Mouse (Mus musculus) cerebral cortex, adult 2 months (tissue): ENCODE results near the gene Slfn8.

Experiments
- WGBS: fragments of 180-500 bp; shearing (Covaris S2); methylation state at CpG from one replicate; pipeline ENCODE4 v1.1.7; 2018; 5-methylcytosine and 5-hydroxymethylcytosine counted together

The Slfn8 gene

GRCm38 (mm10) chr11:82990612-82991385, 29.8 kb downstream of the Slfn8 start:
- 14% methylated on average over 19 of the region's 19 CpGs for WGBS

DNA sequence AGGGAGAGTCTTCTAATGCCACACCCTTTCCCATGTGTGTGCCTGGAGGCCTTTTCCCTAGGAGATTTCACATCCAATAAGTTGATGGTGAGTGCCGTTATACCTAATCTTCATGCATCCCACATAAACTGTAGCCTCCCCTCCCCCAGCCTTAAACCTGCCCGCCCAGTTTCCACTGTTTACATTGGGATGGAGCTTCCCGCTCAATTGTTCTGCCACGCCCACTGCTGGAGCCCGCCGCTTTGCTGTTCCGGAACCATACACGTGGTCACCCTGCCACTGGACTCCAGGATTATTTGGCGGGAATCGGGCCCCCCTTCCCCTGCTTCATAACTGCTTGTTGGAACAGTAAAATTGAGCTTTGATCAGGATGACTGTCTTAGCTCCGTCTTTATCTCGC, 31.3 kb downstream of the Slfn8 start:
- 54% methylated on average over 12 of the region's 12 CpGs for WGBS

- WGBS: 56% methylated on average over 6 of the region's 6 CpGs
Observed at GRCm38 (mm10) chr11:82987621-82988020, 33.0 kb downstream of the Slfn8 start.

- 89% methylated on average over 17 of the region's 17 CpGs for WGBS
Observed at GRCm38 (mm10) chr11:82983193-82983592, 37.4 kb downstream of the Slfn8 start.

DNA sequence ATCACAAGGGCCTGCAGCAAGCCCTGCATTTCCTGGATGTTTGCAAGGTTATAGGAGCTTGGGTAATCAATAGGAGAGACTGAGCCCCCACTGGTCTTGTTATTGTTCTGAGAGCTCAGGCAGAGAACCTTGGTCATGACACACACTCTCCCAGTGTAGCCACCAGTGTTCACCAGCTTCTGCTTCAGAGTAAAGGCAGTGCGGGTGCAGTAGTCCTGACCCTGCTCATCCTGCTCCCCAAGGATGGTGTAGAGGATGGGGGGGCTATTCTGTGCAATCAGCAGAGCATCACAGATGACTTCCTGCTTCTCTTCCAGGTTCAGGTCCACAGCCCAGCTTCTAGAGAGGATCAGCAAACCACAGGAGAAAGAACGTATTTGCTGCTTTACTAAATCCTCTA, 38.2 kb downstream of the Slfn8 start:
- WGBS: 96% methylated on average over 2 of the region's 2 CpGs

DNA sequence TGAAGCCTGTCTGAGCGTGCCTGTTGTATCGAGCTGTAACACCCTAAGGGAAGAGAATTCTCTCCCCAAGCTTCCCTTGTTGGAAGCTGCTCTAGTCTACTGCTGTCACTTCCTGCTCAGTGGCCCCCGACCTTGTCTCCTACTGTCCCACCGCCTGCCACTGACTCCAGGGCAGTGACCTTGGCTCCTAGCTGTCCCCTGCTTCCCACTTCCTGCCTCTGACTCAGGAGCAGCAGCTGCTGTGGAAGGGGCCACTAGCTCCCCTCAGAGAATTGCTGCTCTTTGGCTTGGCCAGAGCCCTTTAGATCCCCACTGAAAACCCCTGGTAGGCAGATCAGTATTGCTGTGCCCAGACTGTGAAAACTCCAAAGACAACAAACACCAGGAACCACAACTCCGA, 46.7 kb downstream of the Slfn8 start:
- WGBS: 70% methylated on average over 5 of the region's 5 CpGs

GRCm38 (mm10) chr11:82971590-82971974, 49.0 kb downstream of the Slfn8 start:
- WGBS: 55% methylated on average over 11 of the region's 11 CpGs

DNA sequence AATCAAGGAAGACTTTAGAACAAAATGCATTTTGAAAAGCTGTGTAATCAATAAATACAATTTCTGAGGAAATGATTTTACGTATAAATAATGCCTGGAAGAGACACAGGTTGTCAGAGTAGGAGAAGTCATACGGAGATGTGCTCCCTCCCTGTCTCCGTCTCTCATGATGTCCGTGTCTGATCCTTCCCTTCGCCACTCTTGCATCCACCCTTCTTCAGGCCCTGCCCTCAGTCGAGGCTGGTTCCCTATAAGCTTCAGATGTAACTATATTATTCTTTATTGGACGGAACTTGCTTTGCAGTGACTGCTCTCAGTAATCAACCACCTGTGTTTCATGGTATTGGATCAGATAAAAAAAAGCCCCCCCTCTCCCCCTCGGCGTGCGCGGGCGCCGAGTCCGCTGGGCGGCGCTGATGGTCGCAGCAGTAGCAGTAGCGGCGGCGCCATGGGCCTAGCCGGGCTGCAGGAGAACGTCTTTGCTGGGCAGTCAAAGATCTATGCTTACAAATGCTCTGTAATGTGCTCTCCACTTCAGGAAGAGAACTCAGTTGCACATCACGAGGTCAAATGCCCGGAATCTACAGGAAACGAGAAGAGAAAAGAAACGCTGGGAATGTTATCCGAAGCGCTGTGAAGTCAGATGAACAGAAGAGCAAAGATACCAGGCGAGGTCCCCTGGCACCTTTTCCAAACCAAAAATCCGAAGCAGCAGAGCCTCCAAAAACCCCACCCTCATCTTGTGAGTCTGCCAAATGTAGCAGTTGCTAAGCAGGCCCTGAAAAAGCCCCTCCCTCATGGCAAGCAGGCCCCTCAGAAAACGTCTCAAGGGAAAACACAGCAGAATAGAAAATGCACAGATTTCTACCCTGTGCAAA, 49.7 kb downstream of the Slfn8 start:
- 14% methylated on average over 31 of the region's 31 CpGs for WGBS

GRCm38 (mm10) chr11:82962215-82962614, 58.4 kb downstream of the Slfn8 start:
- WGBS: 87% methylated on average over 8 of the region's 8 CpGs

DNA sequence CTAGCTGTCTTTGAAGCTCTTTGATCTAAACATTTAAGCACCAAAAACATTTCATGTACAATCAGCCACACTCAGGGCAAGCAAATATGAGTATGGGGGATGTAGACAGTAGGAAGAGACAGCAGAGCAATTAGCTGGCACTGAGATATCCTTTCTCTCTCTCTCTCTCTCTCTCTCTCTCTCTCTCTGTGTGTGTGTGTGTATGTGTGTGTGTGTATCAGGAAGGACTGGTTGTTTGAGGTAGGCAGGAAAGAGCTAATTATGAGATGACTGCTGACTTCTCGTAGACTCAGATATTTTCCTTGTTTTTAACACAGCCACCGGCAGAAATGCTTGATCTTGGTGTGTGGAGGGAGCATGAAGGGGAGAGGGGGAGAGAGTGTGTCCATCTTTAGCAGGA, 58.9 kb downstream of the Slfn8 start:
- WGBS: 77% methylated on average over 2 of the region's 2 CpGs

DNA sequence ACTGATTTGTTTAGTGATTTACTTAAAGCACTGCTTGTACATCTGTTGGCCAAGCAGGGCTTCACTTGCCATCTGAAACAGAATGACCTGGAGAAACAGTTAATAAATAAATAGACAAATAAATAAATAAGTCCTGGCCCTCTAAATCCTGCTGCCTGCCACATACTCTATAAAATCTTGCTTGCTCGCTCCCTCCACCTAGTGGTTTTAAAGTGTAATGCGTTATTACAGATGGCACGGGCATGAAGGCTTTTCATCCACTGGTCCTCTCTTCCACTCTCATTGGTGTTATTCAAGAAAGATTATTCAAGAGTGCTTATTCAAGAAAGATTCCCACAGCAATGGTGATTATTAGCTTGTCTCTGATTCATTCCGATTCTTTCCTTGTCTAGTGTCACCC, 61.0 kb downstream of the Slfn8 start:
- 22% methylated on average over 4 of the region's 4 CpGs for WGBS

DNA sequence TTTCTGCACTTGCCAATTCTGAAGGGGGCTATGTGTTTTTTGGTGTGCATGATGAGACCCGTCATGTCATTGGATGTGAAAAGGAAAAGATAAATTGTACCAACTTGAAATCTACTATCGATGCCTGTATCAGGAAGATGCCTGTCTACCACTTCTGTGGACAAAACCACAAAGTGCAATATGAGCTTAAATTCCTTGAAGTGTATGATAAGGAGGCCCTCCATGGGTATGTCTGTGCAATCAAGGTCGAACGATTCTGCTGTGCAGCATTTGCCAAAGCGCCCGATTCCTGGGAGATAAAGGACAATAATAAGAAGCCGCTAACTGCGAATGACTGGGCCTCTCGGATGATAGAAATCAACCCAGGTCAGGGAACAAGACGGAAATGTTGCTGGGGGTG, 63.7 kb downstream of the Slfn8 start:
- 84% methylated on average over 10 of the region's 10 CpGs for WGBS

DNA sequence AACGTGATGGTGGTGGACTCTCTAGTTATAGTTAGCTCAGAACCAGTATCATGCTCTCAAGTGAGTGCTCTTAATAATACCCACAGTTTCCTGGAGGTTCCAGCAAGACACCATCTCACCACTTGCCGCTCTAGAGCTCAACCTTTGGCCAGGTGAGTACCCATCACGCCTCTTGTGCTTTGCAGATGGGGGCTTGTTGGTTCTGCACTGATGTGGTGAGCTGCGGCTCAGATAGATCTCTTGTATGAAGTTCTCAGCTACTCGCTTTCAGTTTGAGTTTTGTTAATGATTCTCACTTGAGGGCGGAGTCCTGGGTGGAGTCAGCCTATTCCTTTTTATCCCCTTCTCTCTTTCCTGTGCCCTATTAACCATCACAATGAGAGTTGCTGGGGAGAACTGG, 66.0 kb downstream of the Slfn8 start:
- WGBS: 83% methylated on average over 6 of the region's 6 CpGs

DNA sequence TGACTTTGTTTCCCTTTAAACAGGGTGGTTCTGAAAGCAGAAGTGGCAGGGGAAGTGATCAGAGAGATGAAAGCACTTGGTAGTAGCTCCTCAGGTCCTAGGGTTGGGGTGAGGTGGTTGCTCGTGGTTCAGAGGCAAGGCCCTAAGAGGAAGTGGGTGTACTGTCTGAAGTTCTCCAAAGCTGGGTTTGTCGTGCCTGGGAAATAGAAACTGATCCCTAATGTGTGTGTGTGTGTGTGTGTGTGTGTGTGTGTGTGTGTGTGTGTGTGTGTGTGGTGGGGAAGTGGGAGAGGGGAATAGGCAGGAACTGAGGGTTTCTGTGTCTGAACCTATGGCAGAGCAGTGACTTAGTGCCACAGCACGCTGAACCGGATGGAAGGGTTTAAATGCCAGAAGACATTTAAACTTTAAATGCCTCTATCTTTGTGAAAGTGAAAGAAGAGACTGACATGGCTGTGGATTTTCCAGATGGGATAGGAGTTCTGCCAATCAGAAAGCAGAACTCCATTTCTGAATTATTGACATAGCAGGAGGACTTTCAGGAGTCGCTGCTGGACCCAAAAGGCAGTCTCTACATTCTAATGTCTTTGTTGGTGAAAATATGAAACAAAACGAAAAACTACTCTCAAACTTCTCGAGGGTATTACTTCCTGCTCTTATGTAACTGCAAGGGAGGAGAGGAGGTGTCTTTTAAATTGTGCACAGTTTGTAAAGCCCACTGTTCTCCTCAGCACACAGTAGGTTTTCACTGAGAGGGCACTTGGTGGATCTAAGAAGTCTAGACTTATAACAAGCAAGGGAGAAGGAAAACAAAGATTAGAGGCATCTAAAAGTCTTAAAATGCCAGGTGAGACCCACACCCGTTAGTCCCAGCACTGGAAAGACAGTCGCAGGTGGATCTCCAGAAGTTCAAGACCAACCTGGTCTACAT, 67.7 kb downstream of the Slfn8 start:
- WGBS: 71% methylated on average over 9 of the region's 9 CpGs
